Mouse (Mus musculus): ENCODE results near the gene Gm5771. TPM values are rescaled to one million over a fixed set of nuclear protein-coding genes. Genes with fewer than 3 reads are reported as not detected.
"Not testable (repeated sequence)": the region's sequence is repeated elsewhere in the genome, so short reads cannot be mapped to it uniquely, and the experiment has no call there.

Gene Gm5771
- 4.3 TPM in 1 of 2 replicates, not detected in the other for polyA plus RNA-seq (2015; fragmentation: Nextera tagmentation; extraction: Ambion mirVana)

- H3K9me3 ChIP-seq (ENCODE audit: low read length); H3K4me3 ChIP-seq (ENCODE audit: low read depth, low read length); DNase-seq; H3K4me2 ChIP-seq (ENCODE audit: low read depth, low read length); H3K27me3 ChIP-seq (ENCODE audit: insufficient read depth, low read length); H3K27ac ChIP-seq (ENCODE audit: low read depth); H3K9ac ChIP-seq (replicated peaks); H3K4me1 ChIP-seq (ENCODE audit: insufficient read depth); H3K36me3 ChIP-seq (replicated peaks; ENCODE audit: insufficient read depth, low read length); ATAC-seq: not testable (repeated sequence)
These were observed at the start of gene Gm5771 for GRCm38 (mm10) chr6:41392056-41392455. Gene Gm5771 (plus strand): TSS chr6:41392356.

- H3K4me3 ChIP-seq (ENCODE audit: low read depth, low read length): no peak within 1 kb of the TSS
- H3K27me3 ChIP-seq (ENCODE audit: insufficient read depth, low read length): no peaks in the 10 kb centered on the region
- ATAC-seq: no peak
- no peak for DNase-seq
- no peaks in the 10 kb centered on the region for H3K36me3 ChIP-seq (replicated peaks; ENCODE audit: insufficient read depth, low read length)
- no peak within 1 kb of the TSS for H3K27ac ChIP-seq (ENCODE audit: low read depth)
- no peaks in the 10 kb centered on the region for H3K9me3 ChIP-seq (ENCODE audit: low read length)
- TF ChIP-seq CTCF (IDR thresholded peaks at IDR 0.05; ENCODE audit: low read depth): no peak
- TF ChIP-seq EP300 (IDR thresholded peaks at IDR 0.05; ENCODE audit: low read depth): no peak
- no peaks in the 10 kb centered on the region for H3K4me1 ChIP-seq (ENCODE audit: insufficient read depth)
- no peak within 1 kb of the TSS for H3K9ac ChIP-seq (replicated peaks)
- no peak within 1 kb of the TSS for H3K4me2 ChIP-seq (ENCODE audit: low read depth, low read length)
- WGBS (ENCODE audit: insufficient replicate concordance): 72% methylated on average over 2 of the region's 2 CpGs
These were observed 38.2 kb upstream of the Gm5771 start, which contains the start of gene Try10 for GRCm38 (mm10) chr6:41353932-41354331. Gene Try10 (plus strand): TSS chr6:41354105.

GRCm38 (mm10) chr6:41373772-41374171 lies 18.4 kb upstream of the Gm5771 start:
- not testable (repeated sequence) for H3K27ac ChIP-seq (ENCODE audit: low read depth); H3K9me3 ChIP-seq (ENCODE audit: low read length); H3K4me2 ChIP-seq (ENCODE audit: low read depth, low read length); ATAC-seq; DNase-seq; H3K27me3 ChIP-seq (ENCODE audit: insufficient read depth, low read length); H3K36me3 ChIP-seq (replicated peaks; ENCODE audit: insufficient read depth, low read length); H3K4me3 ChIP-seq (ENCODE audit: low read depth, low read length); H3K4me1 ChIP-seq (ENCODE audit: insufficient read depth); H3K9ac ChIP-seq (replicated peaks)
- 30% methylated on average over 1 of the region's 2 CpGs for WGBS (ENCODE audit: insufficient replicate concordance)

- H3K4me1 ChIP-seq (ENCODE audit: insufficient read depth); H3K36me3 ChIP-seq (replicated peaks; ENCODE audit: insufficient read depth, low read length); H3K9ac ChIP-seq (replicated peaks); H3K27me3 ChIP-seq (ENCODE audit: insufficient read depth, low read length); DNase-seq; H3K4me2 ChIP-seq (ENCODE audit: low read depth, low read length); H3K27ac ChIP-seq (ENCODE audit: low read depth); ATAC-seq; H3K4me3 ChIP-seq (ENCODE audit: low read depth, low read length); H3K9me3 ChIP-seq (ENCODE audit: low read length): not testable (repeated sequence)
These were observed 14.6 kb upstream of the Gm5771 start, which contains the start of gene Prss3 for GRCm38 (mm10) chr6:41377578-41377977. Gene Prss3 (minus strand): TSS chr6:41377678.

- Histone ChIP-seq H3K9me3 (ENCODE audit: low read length) (no peaks in the 10 kb centered on the region), H3K4me3 (ENCODE audit: low read depth, low read length) (no peak overlapping the region), H3K36me3 (replicated peaks; ENCODE audit: insufficient read depth, low read length) (no peaks in the 10 kb centered on the region), H3K27me3 (ENCODE audit: insufficient read depth, low read length) (no peaks in the 10 kb centered on the region), H3K4me1 (ENCODE audit: insufficient read depth) (no peaks in the 10 kb centered on the region), H3K27ac (ENCODE audit: low read depth) (no peak overlapping the region), H3K9ac (replicated peaks) (no peak overlapping the region), H3K4me2 (ENCODE audit: low read depth, low read length) (no peak overlapping the region)
- no peak for TF ChIP-seq EP300 (IDR thresholded peaks at IDR 0.05; ENCODE audit: low read depth)
- TF ChIP-seq CTCF (IDR thresholded peaks at IDR 0.05; ENCODE audit: low read depth): no peak
- no peak for ATAC-seq
- WGBS (ENCODE audit: insufficient replicate concordance): 56% methylated on average over 2 of the region's 2 CpGs
- no peak for DNase-seq
These were observed 5.4 kb upstream of the Gm5771 start for GRCm38 (mm10) chr6:41386781-41387180.

GRCm38 (mm10) chr6:41391640-41392039 lies 516 bp upstream of the Gm5771 start:
- not testable (repeated sequence) for H3K9ac ChIP-seq (replicated peaks); H3K4me1 ChIP-seq (ENCODE audit: insufficient read depth); H3K36me3 ChIP-seq (replicated peaks; ENCODE audit: insufficient read depth, low read length); H3K27ac ChIP-seq (ENCODE audit: low read depth); H3K4me2 ChIP-seq (ENCODE audit: low read depth, low read length); H3K4me3 ChIP-seq (ENCODE audit: low read depth, low read length); H3K9me3 ChIP-seq (ENCODE audit: low read length); ATAC-seq; DNase-seq; H3K27me3 ChIP-seq (ENCODE audit: insufficient read depth, low read length)
- WGBS (ENCODE audit: insufficient replicate concordance): 42% methylated on average over 1 of the region's 1 CpGs

GRCm38 (mm10) chr6:41442261-41442660 lies 50.1 kb downstream of the Gm5771 start:
- H3K9ac ChIP-seq (replicated peaks); DNase-seq: not testable (repeated sequence)
- WGBS (ENCODE audit: insufficient replicate concordance): 61% methylated on average over 2 of the region's 2 CpGs

GRCm38 (mm10) chr6:41446045-41446444 lies 53.9 kb downstream of the Gm5771 start, which contains the start of gene Gm10334:
Gene Gm10334 (minus strand): TSS chr6:41446145.
- H3K4me2 ChIP-seq (ENCODE audit: low read depth, low read length); ATAC-seq; H3K4me3 ChIP-seq (ENCODE audit: low read depth, low read length); H3K27ac ChIP-seq (ENCODE audit: low read depth); DNase-seq; H3K4me1 ChIP-seq (ENCODE audit: insufficient read depth); H3K9ac ChIP-seq (replicated peaks); H3K9me3 ChIP-seq (ENCODE audit: low read length); H3K36me3 ChIP-seq (replicated peaks; ENCODE audit: insufficient read depth, low read length); H3K27me3 ChIP-seq (ENCODE audit: insufficient read depth, low read length): not testable (repeated sequence)

More at GRCm38 (mm10) chr6:41442261-41442660, 50.1 kb downstream of the Gm5771 start:
- not testable (repeated sequence) for ATAC-seq; H3K36me3 ChIP-seq (replicated peaks; ENCODE audit: insufficient read depth, low read length); H3K4me2 ChIP-seq (ENCODE audit: low read depth, low read length); H3K4me1 ChIP-seq (ENCODE audit: insufficient read depth); H3K27ac ChIP-seq (ENCODE audit: low read depth); H3K9me3 ChIP-seq (ENCODE audit: low read length); H3K4me3 ChIP-seq (ENCODE audit: low read depth, low read length); H3K27me3 ChIP-seq (ENCODE audit: insufficient read depth, low read length)
